Mouse (Mus musculus) ES-E14 (cell line): ENCODE results near the gene Ppil4. TPM values are rescaled to one million over a fixed set of nuclear protein-coding genes. Genes with fewer than 3 reads are reported as not detected.

ENCODE experiments used
- DNase-seq: peaks from one replicate; pipeline ENCODE4 v3.0.0-alpha.2; 2013; ENCODE audit warnings: low read depth, low spot score
- H3K27ac ChIP-seq: 2 replicates; pipeline ENCODE4 v1.5.1; 2012; ENCODE audit warnings: low read depth, mild to moderate bottlenecking, low read length, moderate library complexity, mixed read lengths; ENCODE audit not compliant: poor library complexity, insufficient read depth, severe bottlenecking
- H3K36me3 ChIP-seq: 2 replicates; pipeline ENCODE4 v1.6.1; 2012; ENCODE audit warnings: mild to moderate bottlenecking, low read length, moderate library complexity, mixed read lengths; ENCODE audit not compliant: control insufficient read depth, poor library complexity, insufficient read depth, severe bottlenecking
- H3K4me1 ChIP-seq, 2 experiments: fragments of 150-350 bp in 1 of 2; sonication (generic) in 1 of 2; 2 replicates each; pipeline ENCODE4 v1.6.1; 2012; ENCODE audit warnings: low read length in 2 of 2, mild to moderate bottlenecking in 1 of 2, mixed read lengths in 1 of 2; ENCODE audit not compliant: control insufficient read depth in 2 of 2, insufficient read depth in 2 of 2, poor library complexity in 1 of 2
- H3K4me3 ChIP-seq, 2 experiments: fragments of 150-350 bp in 1 of 2; sonication (generic) in 1 of 2; 2 replicates each; pipeline ENCODE4 v1.5.1; 2012; ENCODE audit warnings: low read length in 2 of 2, low read depth in 1 of 2, mild to moderate bottlenecking in 1 of 2, mixed read lengths in 1 of 2; ENCODE audit not compliant: insufficient read depth in 1 of 2, poor library complexity in 1 of 2, severe bottlenecking in 1 of 2
- H3K9ac ChIP-seq: 2 replicates; pipeline ENCODE4 v1.6.1; 2012; ENCODE audit warnings: low read depth, mild to moderate bottlenecking, low read length, mixed read lengths; ENCODE audit not compliant: poor library complexity, insufficient read depth, severe bottlenecking
- H3K9me3 ChIP-seq: fragments of 150-350 bp; sonication (generic); 2 replicates; pipeline ENCODE4 v1.6.1; 2012; ENCODE audit warnings: low read depth, mild to moderate bottlenecking, low read length; ENCODE audit not compliant: control insufficient read depth, insufficient read depth
- CHD2 ChIP-seq: IDR thresholded peaks from 2 replicates; pipeline ENCODE4 v1.6.1; 2014; ENCODE audit warnings: mild to moderate bottlenecking, low read depth, low read length, inconsistent platforms
- HCFC1 ChIP-seq: IDR thresholded peaks from 2 replicates; pipeline ENCODE4 v1.6.1; 2012; ENCODE audit warnings: low read length, inconsistent platforms, borderline replicate concordance; ENCODE audit not compliant: insufficient read depth
- MAFK ChIP-seq: IDR thresholded peaks from 2 replicates; pipeline ENCODE4 v1.6.1; 2014; ENCODE audit warnings: mild to moderate bottlenecking, low read depth, low read length, inconsistent platforms; ENCODE audit not compliant: insufficient read depth
- ZC3H11A ChIP-seq: IDR thresholded peaks from 2 replicates; pipeline ENCODE4 v1.6.1; 2012; ENCODE audit warnings: low read depth, mild to moderate bottlenecking, inconsistent platforms, low read length, borderline replicate concordance
- ZNF384 ChIP-seq: IDR thresholded peaks from 2 replicates; pipeline ENCODE4 v1.6.1; 2012; ENCODE audit warnings: low read depth, low read length, inconsistent platforms
- in situ Hi-C, 2 experiments: fragments of 600-800 bp; cut with MboI; formaldehyde crosslinking; loops; one replicate each; pipeline ENCODE4 v1.15.1; 2025; ENCODE audit warnings: low sequenced_read_pairs in 2 of 2, inconsistent platforms in 1 of 2; ENCODE audit not compliant: unreplicated experiment in 2 of 2
- total RNA-seq: library from RNA; depleted of rRNA; stranded (reverse); fragments of 300-350 nt; gene quantifications from 2 replicates; pipeline ENCODE4 v1.2.3, GENCODE M21; 2012; rRNA removed

Ppil4 gene
- total RNA-seq, 1 experiment: 38.6 TPM

GRCm38 (mm10) chr10:7870571-7871315, 78.1 kb downstream of the Ppil4 start:
- Histone ChIP-seq H3K9me3 (no peaks in the 10 kb centered on the region), H3K36me3 (no peaks in the 10 kb centered on the region), H3K4me1 (peaks cover 0 to 10% of the 10 kb centered on the region in 2 experiments; a peak in 1 of 4 replicates), H3K4me3 (no peak overlapping the region), H3K27ac (no peak overlapping the region), H3K9ac (no peak overlapping the region)
- peak; percentile 67 for DNase-seq
- peak; percentile 85 for TF ChIP-seq ZC3H11A
- no peak for TF ChIP-seq ZNF384
- in situ Hi-C loops: no loop called here

- DNase-seq: no peak
- TF ChIP-seq ZC3H11A (no peak), MAFK (no peak), HCFC1 (no peak), ZNF384 (no peak), CHD2 (no peak)
- in situ Hi-C loops: no loop called here
Observed at GRCm38 (mm10) chr10:7871381-7872020, 78.8 kb downstream of the Ppil4 start.

More at GRCm38 (mm10) chr10:7871381-7872020, 78.8 kb downstream of the Ppil4 start:
- Histone ChIP-seq H3K27ac (no peak overlapping the region), H3K9me3 (no peaks in the 10 kb centered on the region), H3K36me3 (no peaks in the 10 kb centered on the region), H3K9ac (no peak overlapping the region), H3K4me1 (peaks cover 0 to 10% of the 10 kb centered on the region in 2 experiments; a peak in 1 of 4 replicates), H3K4me3 (no peak overlapping the region)

Other genes starting within 250 kb of the Ppil4 start
- 25.6 and 44.0 TPM in 2 replicates for gene Lrp11, start 203.1 kb upstream of the Ppil4 start, total RNA-seq
- 58.6 and 81.1 TPM in 2 replicates for gene Nup43, start 125.4 kb upstream of the Ppil4 start, total RNA-seq
- gene Pcmt1, start 111.8 kb upstream of the Ppil4 start, total RNA-seq: 112 and 118 TPM in 2 replicates
- gene Lats1, start 111.7 kb upstream of the Ppil4 start, total RNA-seq: 6.0 and 6.3 TPM in 2 replicates
- 36.6 and 44.0 TPM in 2 replicates for gene Katna1, start 66.9 kb upstream of the Ppil4 start, total RNA-seq
- 29.4 and 34.4 TPM in 2 replicates for gene Ginm1, start 67 bp upstream of the Ppil4 start, total RNA-seq
- 0.04 and 0.11 TPM in 2 replicates for gene Zc3h12d, start 39.6 kb downstream of the Ppil4 start, total RNA-seq
- gene Tab2, start 163.3 kb downstream of the Ppil4 start, total RNA-seq: 47.0 and 48.4 TPM in 2 replicates